Mouse (Mus musculus): ENCODE data around the gene Phf7.

Gene Phf7

DNA sequence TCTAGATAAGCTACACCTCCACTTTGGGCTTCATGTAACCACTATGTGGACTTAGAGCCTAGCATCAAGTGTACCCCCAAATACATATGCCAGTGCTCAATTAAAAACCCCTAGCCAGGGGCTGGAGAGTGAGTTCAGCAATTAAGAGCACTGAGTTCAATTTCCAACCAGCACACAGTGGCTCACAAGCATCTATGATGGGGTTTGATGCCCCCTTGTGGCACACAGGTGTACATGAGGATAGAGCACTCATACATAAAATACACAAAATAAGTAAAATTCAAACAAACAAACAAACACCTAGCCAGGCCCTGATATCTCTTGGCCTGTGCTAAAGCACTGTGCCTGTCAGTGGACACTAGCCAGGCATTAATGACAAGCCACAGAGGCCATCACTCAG, 55.1 kb downstream of the Phf7 start:
- H3K36me3 ChIP-seq (ENCODE audit: control insufficient read depth, insufficient read depth, low read length, poor library complexity, severe bottlenecking) = peaks cover 9% of the 10 kb centered on the region; the same call in 1 of the 2 replicates
- DNase-seq (ENCODE audit: low read depth, low spot score) = peak; percentile 62
- no peaks in the 10 kb centered on the region for H3K27me3 ChIP-seq (ENCODE audit: control insufficient read depth, insufficient read depth, low read length, poor library complexity, severe bottlenecking)

DNA sequence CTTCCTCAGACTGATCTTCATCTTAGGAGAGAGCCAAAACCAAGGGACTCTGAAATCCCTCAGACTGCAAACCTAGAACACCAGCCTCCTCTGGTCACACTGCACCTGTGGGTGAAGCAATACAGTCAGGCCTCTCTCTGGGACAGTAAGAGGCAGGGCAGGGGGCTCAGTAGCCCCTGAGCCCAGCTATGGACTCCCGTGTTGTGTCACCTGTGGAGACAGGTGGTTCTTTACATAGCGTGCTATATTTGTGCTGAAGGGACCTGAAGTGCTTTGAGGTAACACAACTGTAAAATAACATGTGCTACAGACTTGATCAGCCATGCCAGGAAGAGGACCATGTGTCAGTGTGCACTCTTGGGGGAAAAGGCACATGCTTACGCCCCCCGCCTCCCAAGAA, 55.6 kb downstream of the Phf7 start:
- Histone ChIP-seq H3K36me3 (ENCODE audit: control insufficient read depth, insufficient read depth, low read length, poor library complexity, severe bottlenecking) (peaks cover 13% of the 10 kb centered on the region; the same call in 1 of the 2 replicates), H3K27me3 (ENCODE audit: control insufficient read depth, insufficient read depth, low read length, poor library complexity, severe bottlenecking) (no peaks in the 10 kb centered on the region)
- no peak for DNase-seq (ENCODE audit: low read depth, low spot score)

DNA sequence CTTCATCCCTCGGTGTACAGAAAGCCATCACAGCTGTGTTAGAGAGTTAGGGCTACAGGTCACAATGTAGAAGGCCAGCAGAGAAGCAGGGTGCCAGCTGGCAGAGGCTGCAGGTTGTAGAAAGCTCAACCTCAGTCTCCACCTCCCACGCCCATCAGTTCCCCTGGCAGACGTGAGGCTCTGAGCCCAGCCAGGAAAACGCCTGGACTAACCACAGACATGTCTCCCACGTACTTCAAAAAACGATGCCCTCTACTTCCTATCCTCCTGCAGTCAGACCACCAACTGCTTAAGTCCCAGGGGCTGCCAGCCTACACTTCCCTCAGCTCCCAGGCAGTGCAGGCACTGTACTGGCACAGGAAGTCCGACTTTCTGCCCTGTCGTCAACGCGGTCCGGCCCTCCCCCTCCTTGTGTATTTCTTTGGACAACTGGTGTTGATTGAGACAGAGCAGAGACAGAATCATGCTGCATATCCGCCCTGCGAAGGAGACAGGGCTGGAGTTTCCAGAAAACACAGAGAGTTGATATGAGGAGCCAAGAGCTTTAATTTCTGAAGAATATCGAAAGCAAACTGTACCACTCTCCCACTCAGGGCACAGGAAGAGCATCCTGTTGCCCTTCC, 56.1 kb downstream of the Phf7 start:
- H3K36me3 ChIP-seq (ENCODE audit: control insufficient read depth, insufficient read depth, low read length, poor library complexity, severe bottlenecking) = peaks cover 11% of the 10 kb centered on the region
- no peak for DNase-seq (ENCODE audit: low read depth, low spot score)

DNA sequence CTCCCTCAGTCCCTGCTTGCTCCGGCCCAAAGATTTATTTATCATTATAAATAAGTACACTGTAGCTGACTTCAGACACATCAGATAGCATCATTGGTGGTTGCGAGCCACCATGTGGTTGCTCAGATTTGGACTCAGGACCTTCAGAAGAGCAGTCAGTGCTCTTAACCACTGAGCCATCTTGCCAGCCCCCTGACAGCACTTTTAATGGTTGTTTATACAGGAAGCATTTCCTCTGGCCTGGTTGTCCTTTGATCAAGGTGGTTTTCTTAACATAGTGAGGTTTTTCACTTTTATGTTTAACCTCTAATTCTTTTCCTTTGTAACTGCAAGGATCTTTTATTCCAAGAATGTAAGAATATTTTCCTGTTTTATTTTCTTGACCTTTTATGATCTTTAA, 56.7 kb downstream of the Phf7 start:
- no peaks in the 10 kb centered on the region for H3K27me3 ChIP-seq (ENCODE audit: control insufficient read depth, insufficient read depth, low read length, poor library complexity, severe bottlenecking)
- DNase-seq (ENCODE audit: low read depth, low spot score) = no peak
- peaks cover 11% of the 10 kb centered on the region for H3K36me3 ChIP-seq (ENCODE audit: control insufficient read depth, insufficient read depth, low read length, poor library complexity, severe bottlenecking)

More for the DNA sequence above, 56.1 kb downstream of the Phf7 start:
- H3K27me3 ChIP-seq (ENCODE audit: control insufficient read depth, insufficient read depth, low read length, poor library complexity, severe bottlenecking) = no peaks in the 10 kb centered on the region

DNA sequence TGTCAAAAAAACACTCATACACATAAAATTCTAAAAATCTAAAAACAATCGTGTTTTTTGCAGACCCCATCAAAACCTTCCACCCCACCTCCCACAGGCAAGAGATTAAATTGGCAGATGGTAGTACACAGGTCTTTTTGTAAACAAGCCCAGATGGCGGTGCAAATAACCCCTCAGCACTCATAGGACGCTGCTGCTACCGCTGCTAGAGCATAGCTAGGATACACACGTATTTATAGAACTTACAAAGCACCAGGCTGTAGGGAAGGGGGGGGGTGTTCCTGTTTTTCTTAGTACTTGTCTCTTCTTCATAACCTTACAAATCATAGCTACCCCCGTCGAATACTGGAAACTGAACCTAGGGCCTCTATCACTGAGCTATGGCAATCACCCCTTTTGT, 57.3 kb downstream of the Phf7 start:
- peaks cover 12% of the 10 kb centered on the region for H3K36me3 ChIP-seq (ENCODE audit: control insufficient read depth, insufficient read depth, low read length, poor library complexity, severe bottlenecking)
- H3K27me3 ChIP-seq (ENCODE audit: control insufficient read depth, insufficient read depth, low read length, poor library complexity, severe bottlenecking) = no peaks in the 10 kb centered on the region
- DNase-seq (ENCODE audit: low read depth, low spot score) = no peak

DNA sequence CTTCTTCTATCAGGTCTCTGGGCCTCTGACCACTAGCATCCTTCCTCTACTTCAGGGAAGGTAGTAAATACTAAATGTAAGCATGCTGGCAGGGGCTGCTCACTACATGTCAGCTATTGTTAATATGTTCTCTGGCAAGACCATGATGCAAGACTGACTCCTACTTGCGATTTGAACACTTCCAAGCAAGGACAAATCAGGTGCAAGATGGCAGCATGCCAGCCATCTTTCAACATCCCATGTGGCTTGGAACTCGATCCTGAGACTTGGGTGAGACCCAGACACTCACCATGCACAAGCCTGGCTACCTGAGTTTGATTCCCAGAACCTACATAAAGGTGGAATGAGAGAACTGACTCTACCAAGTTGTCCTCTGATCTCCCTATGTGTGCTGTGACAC, 59.2 kb downstream of the Phf7 start:
- no peak for DNase-seq (ENCODE audit: low read depth, low spot score)
- Histone ChIP-seq H3K36me3 (ENCODE audit: control insufficient read depth, insufficient read depth, low read length, poor library complexity, severe bottlenecking) (peaks cover 18% of the 10 kb centered on the region), H3K27me3 (ENCODE audit: control insufficient read depth, insufficient read depth, low read length, poor library complexity, severe bottlenecking) (no peaks in the 10 kb centered on the region)

DNA sequence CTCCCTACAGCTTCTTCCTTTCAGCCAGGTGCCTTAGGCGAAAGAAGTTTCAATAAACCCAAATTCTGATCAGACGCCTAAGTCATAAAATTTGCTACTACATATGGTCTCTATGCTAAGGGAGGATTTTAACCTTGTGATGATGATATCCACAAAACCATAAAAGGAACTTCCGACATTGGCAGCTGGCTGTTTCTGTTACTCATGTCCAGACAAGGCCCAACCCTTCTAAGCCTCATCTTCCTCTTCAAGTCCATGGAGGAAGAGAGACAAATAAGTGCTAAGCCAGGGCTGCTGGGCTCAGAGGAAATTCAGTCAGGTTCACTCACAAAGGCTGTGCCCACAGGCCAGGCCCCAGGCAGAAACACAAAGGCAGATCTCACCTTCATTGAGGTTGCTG, 61.8 kb downstream of the Phf7 start:
- H3K36me3 ChIP-seq (ENCODE audit: control insufficient read depth, insufficient read depth, low read length, poor library complexity, severe bottlenecking) = peaks cover 23% of the 10 kb centered on the region
- no peak for DNase-seq (ENCODE audit: low read depth, low spot score)
- H3K27me3 ChIP-seq (ENCODE audit: control insufficient read depth, insufficient read depth, low read length, poor library complexity, severe bottlenecking) = no peaks in the 10 kb centered on the region

DNA sequence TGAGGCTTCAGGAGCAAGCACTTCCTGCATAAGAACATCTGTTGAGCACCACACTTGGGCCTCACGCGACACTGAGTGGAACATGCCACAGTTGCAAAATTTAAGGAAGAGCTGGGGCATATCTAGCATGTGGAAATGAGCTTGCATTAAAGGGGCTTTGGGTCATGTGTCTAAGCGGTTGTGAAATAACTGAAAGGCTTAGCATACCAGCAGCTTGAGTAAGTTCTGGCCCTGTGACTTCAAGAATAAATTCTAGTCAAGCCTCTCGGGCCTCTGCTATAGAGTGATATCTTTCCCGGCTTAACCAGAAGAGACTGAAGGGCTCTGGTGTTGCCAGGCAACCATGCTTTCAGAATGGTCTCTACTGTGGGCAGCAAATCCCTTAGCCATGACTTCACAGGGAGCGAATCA, 62.3 kb downstream of the Phf7 start:
- no peak for DNase-seq (ENCODE audit: low read depth, low spot score)
- Histone ChIP-seq H3K27me3 (ENCODE audit: control insufficient read depth, insufficient read depth, low read length, poor library complexity, severe bottlenecking) (no peaks in the 10 kb centered on the region), H3K36me3 (ENCODE audit: control insufficient read depth, insufficient read depth, low read length, poor library complexity, severe bottlenecking) (peaks cover 25% of the 10 kb centered on the region)
